Mouse (Mus musculus): Measurements from ENCODE around the gene Tead2.

- no peak for TF ChIP-seq CTCF (IDR thresholded peaks at IDR 0.05; ENCODE audit: control insufficient read depth, insufficient read depth, insufficient read length)
- TF ChIP-seq MAX (IDR thresholded peaks at IDR 0.05) = no peak
Observed at GRCm38 (mm10) chr7:45228548-45228947, 13.0 kb downstream of the Tead2 start.
